Mouse (Mus musculus): ENCODE data around the gene Cluap1. TPM values are rescaled to one million over a fixed set of nuclear protein-coding genes. Genes with fewer than 3 reads are reported as not detected.

The Cluap1 gene
- polyA plus RNA-seq, 1 experiment from 2014 or later = 6.6 TPM

DNA sequence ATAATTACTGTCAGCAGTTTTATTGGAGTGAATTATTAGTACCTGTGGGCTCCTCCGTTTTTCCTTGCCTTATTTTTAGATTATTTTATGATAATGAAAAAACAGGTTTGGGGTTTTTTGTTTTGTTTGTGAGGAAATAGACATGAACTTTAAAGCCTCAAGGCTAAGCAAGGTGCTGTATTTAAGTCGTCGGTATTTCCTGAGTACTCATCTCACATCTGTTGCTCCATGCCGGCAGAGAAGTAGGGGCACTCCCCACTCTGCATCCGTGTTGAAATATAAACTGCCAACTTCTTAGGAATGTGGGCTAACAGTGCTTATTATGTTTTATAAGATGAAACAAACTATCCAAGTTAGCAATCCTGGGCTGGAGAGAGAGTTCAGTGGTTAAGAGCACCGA lies 12.6 kb upstream of the Cluap1 start:
- no peak for TF ChIP-seq EP300 (IDR thresholded peaks at IDR 0.05; ENCODE audit: low read depth)
- Histone ChIP-seq H3K4me2 (ENCODE audit: low read depth, low read length) (peak overlapping the region; percentile 47), H3K4me3 (ENCODE audit: low read depth, low read length) (no peak overlapping the region), H3K27ac (ENCODE audit: low read depth) (peak overlapping the region; percentile 88; the same call in 1 of the 2 replicates), H3K4me1 (ENCODE audit: insufficient read depth) (peaks cover 12% of the 10 kb centered on the region), H3K36me3 (replicated peaks; ENCODE audit: insufficient read depth, low read length) (peaks cover 52% of the 10 kb centered on the region), H3K9me3 (ENCODE audit: low read length) (no peaks in the 10 kb centered on the region), H3K27me3 (ENCODE audit: insufficient read depth, low read length) (no peaks in the 10 kb centered on the region), H3K9ac (replicated peaks) (no peak overlapping the region)
- no peak for DNase-seq
- WGBS (ENCODE audit: insufficient replicate concordance) = 68% methylated on average over 6 of the region's 6 CpGs
- ATAC-seq = no peak

DNA sequence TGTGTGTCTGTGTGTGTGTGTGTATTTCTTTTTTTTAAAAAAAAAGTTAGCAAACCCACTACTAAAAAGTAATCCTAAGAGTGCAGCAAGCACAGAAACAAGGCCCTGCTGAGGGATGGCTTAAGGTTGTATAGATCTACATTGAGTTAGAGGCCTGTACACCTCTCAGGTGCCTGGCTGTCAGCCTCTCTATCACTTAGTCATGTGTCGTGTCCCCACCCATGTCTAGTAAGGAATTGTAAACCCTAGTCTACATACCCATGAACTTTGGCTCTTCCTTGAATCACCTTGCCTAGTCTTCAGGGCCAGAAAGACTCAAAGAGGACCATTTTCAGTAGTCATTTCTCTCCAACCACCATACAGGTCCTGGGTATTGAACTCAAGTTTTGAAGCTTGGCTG lies 12.0 kb upstream of the Cluap1 start:
- Histone ChIP-seq H3K27me3 (ENCODE audit: insufficient read depth, low read length) (no peaks in the 10 kb centered on the region), H3K9ac (replicated peaks) (no peak overlapping the region), H3K4me2 (ENCODE audit: low read depth, low read length) (no peak overlapping the region), H3K4me3 (ENCODE audit: low read depth, low read length) (no peak overlapping the region), H3K4me1 (ENCODE audit: insufficient read depth) (peaks cover 12% of the 10 kb centered on the region), H3K9me3 (ENCODE audit: low read length) (no peaks in the 10 kb centered on the region), H3K27ac (ENCODE audit: low read depth) (no peak overlapping the region; the same call in 1 of the 2 replicates), H3K36me3 (replicated peaks; ENCODE audit: insufficient read depth, low read length) (peaks cover 57% of the 10 kb centered on the region)
- 76% methylated on average over 1 of the region's 1 CpGs for WGBS (ENCODE audit: insufficient replicate concordance)
- no peak for ATAC-seq
- no peak for DNase-seq
- TF ChIP-seq EP300 (IDR thresholded peaks at IDR 0.05; ENCODE audit: low read depth) = no peak
- no peak for TF ChIP-seq CTCF (IDR thresholded peaks at IDR 0.05; ENCODE audit: low read depth)

- Histone ChIP-seq H3K9me3 (ENCODE audit: low read length) (no peaks in the 10 kb centered on the region), H3K27ac (ENCODE audit: low read depth) (no peak overlapping the region), H3K4me3 (ENCODE audit: low read depth, low read length) (no peak overlapping the region), H3K4me2 (ENCODE audit: low read depth, low read length) (no peak overlapping the region), H3K4me1 (ENCODE audit: insufficient read depth) (peaks cover 7% of the 10 kb centered on the region; the same call in 1 of the 2 replicates), H3K27me3 (ENCODE audit: insufficient read depth, low read length) (no peaks in the 10 kb centered on the region), H3K36me3 (replicated peaks; ENCODE audit: insufficient read depth, low read length) (peaks cover 35% of the 10 kb centered on the region), H3K9ac (replicated peaks) (no peak overlapping the region)
- 77% methylated on average over 2 of the region's 2 CpGs for WGBS (ENCODE audit: insufficient replicate concordance)
- no peak for ATAC-seq
- TF ChIP-seq EP300 (IDR thresholded peaks at IDR 0.05; ENCODE audit: low read depth) (no peak), CTCF (IDR thresholded peaks at IDR 0.05; ENCODE audit: low read depth) (no peak)
- DNase-seq = no peak
Observed at GRCm38 (mm10) chr16:3907471-3907870, 1.1 kb upstream of the Cluap1 start.

- no peak for DNase-seq
- peak overlapping the region; percentile 73 for H3K9ac ChIP-seq (replicated peaks)
- peaks cover 7% of the 10 kb centered on the region; the same call in 1 of the 2 replicates for H3K4me1 ChIP-seq (ENCODE audit: insufficient read depth)
- H3K27ac ChIP-seq (ENCODE audit: low read depth) = peak overlapping the region; percentile 62
- H3K4me2 ChIP-seq (ENCODE audit: low read depth, low read length) = peak overlapping the region; percentile 98
- ATAC-seq = peak; percentile 15; the same call in 1 of the 2 replicates
- peak overlapping the region; percentile 71 for H3K4me3 ChIP-seq (ENCODE audit: low read depth, low read length)
- no peaks in the 10 kb centered on the region for H3K9me3 ChIP-seq (ENCODE audit: low read length)
- 3% methylated on average over 20 of the region's 20 CpGs for WGBS (ENCODE audit: insufficient replicate concordance)
- TF ChIP-seq EP300 (IDR thresholded peaks at IDR 0.05; ENCODE audit: low read depth) (no peak), CTCF (IDR thresholded peaks at IDR 0.05; ENCODE audit: low read depth) (no peak)
- no peaks in the 10 kb centered on the region for H3K27me3 ChIP-seq (ENCODE audit: insufficient read depth, low read length)
- H3K36me3 ChIP-seq (replicated peaks; ENCODE audit: insufficient read depth, low read length) = peaks cover 34% of the 10 kb centered on the region
Observed at GRCm38 (mm10) chr16:3909118-3909517, 517 bp downstream of the Cluap1 start.

- H3K9ac ChIP-seq (replicated peaks) = no peak overlapping the region
- TF ChIP-seq EP300 (IDR thresholded peaks at IDR 0.05; ENCODE audit: low read depth) (no peak), CTCF (IDR thresholded peaks at IDR 0.05; ENCODE audit: low read depth) (no peak)
- no peak overlapping the region for H3K4me2 ChIP-seq (ENCODE audit: low read depth, low read length)
- H3K4me3 ChIP-seq (ENCODE audit: low read depth, low read length) = no peak overlapping the region
- ATAC-seq (no peak), DNase-seq (no peak)
- 84% methylated on average over 2 of the region's 2 CpGs for WGBS (ENCODE audit: insufficient replicate concordance)
- H3K9me3 ChIP-seq (ENCODE audit: low read length) = no peaks in the 10 kb centered on the region
- H3K4me1 ChIP-seq (ENCODE audit: insufficient read depth) = no peaks in the 10 kb centered on the region
- no peak overlapping the region for H3K27ac ChIP-seq (ENCODE audit: low read depth)
- H3K27me3 ChIP-seq (ENCODE audit: insufficient read depth, low read length) = no peaks in the 10 kb centered on the region
- peaks cover 17% of the 10 kb centered on the region for H3K36me3 ChIP-seq (replicated peaks; ENCODE audit: insufficient read depth, low read length)
Observed at GRCm38 (mm10) chr16:3920756-3921155, 12.2 kb downstream of the Cluap1 start.

DNA sequence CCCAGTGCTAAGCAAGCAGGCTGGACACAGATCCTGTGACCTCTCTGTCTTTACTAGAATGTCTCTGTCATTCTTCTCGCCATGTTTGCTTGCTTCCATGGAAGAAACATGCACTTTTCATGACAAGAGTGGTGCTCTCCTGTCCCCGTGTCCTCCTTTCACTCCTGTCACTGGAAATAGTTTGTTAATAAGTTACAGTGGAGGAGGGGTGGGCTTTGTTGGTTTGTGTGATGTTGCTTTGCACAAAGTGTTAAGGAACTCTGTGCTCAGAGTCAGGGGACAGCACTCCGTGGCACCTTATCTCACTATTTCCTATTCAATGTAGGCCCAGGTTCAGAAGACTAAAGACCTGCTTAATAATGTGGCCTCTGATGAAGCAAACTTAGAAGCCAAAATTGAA lies 14.9 kb downstream of the Cluap1 start:
- no peak for DNase-seq
- WGBS (ENCODE audit: insufficient replicate concordance) = 68% methylated on average over 3 of the region's 3 CpGs
- no peak for TF ChIP-seq EP300 (IDR thresholded peaks at IDR 0.05; ENCODE audit: low read depth)
- TF ChIP-seq CTCF (IDR thresholded peaks at IDR 0.05; ENCODE audit: low read depth) = no peak
- no peaks in the 10 kb centered on the region for H3K27me3 ChIP-seq (ENCODE audit: insufficient read depth, low read length)
- peak; percentile 86 for ATAC-seq
- no peaks in the 10 kb centered on the region for H3K9me3 ChIP-seq (ENCODE audit: low read length)
- no peak overlapping the region for H3K9ac ChIP-seq (replicated peaks)
- peaks cover 29% of the 10 kb centered on the region for H3K36me3 ChIP-seq (replicated peaks; ENCODE audit: insufficient read depth, low read length)
- no peaks in the 10 kb centered on the region for H3K4me1 ChIP-seq (ENCODE audit: insufficient read depth)
- no peak overlapping the region for H3K4me3 ChIP-seq (ENCODE audit: low read depth, low read length)
- H3K27ac ChIP-seq (ENCODE audit: low read depth) = peak overlapping the region; percentile 7; the same call in 1 of the 2 replicates
- no peak overlapping the region for H3K4me2 ChIP-seq (ENCODE audit: low read depth, low read length)

DNA sequence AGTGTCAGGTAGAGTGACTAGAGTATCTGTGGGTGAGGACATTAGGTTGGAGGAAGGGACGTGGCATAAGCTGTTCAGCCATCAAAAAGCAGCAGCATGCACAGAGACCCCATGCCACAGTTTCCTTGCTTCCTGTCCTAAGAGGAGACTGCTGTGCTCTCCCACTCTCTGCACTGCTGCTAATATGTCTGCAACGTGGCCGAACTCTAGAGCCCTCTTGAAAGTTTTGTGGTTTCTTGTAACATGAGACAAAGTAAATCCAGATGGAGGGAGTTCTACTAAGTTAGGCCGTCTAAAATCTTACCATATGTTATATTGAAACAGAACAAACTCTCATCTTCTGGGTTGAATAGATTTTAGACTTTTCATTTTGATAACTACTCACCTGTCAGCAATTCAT lies 15.4 kb downstream of the Cluap1 start:
- H3K4me3 ChIP-seq (ENCODE audit: low read depth, low read length) = no peak overlapping the region
- no peaks in the 10 kb centered on the region for H3K9me3 ChIP-seq (ENCODE audit: low read length)
- H3K4me2 ChIP-seq (ENCODE audit: low read depth, low read length) = no peak overlapping the region
- no peak overlapping the region for H3K9ac ChIP-seq (replicated peaks)
- TF ChIP-seq CTCF (IDR thresholded peaks at IDR 0.05; ENCODE audit: low read depth) = no peak
- TF ChIP-seq EP300 (IDR thresholded peaks at IDR 0.05; ENCODE audit: low read depth) = no peak
- H3K4me1 ChIP-seq (ENCODE audit: insufficient read depth) = no peaks in the 10 kb centered on the region
- H3K36me3 ChIP-seq (replicated peaks; ENCODE audit: insufficient read depth, low read length) = peaks cover 29% of the 10 kb centered on the region
- H3K27ac ChIP-seq (ENCODE audit: low read depth) = peak overlapping the region; percentile 7; the same call in 1 of the 2 replicates
- no peak for DNase-seq
- H3K27me3 ChIP-seq (ENCODE audit: insufficient read depth, low read length) = no peaks in the 10 kb centered on the region
- ATAC-seq = 0 out of 2 replicates have a peak, but pooled peaks have one; percentile 4
- WGBS (ENCODE audit: insufficient replicate concordance) = 67% methylated on average over 4 of the region's 4 CpGs

All from liver, postnatal 0 days (tissue).